Mouse (Mus musculus) frontal cortex, postnatal 36 days (tissue): ENCODE data around the gene Grin1.

Experiments used
- DNase-seq, 2 experiments: peaks; one replicate each; pipeline ENCODE4 v3.0.0; 2022; ENCODE audit warnings: low spot score in 2 of 2

Gene Grin1

DNA sequence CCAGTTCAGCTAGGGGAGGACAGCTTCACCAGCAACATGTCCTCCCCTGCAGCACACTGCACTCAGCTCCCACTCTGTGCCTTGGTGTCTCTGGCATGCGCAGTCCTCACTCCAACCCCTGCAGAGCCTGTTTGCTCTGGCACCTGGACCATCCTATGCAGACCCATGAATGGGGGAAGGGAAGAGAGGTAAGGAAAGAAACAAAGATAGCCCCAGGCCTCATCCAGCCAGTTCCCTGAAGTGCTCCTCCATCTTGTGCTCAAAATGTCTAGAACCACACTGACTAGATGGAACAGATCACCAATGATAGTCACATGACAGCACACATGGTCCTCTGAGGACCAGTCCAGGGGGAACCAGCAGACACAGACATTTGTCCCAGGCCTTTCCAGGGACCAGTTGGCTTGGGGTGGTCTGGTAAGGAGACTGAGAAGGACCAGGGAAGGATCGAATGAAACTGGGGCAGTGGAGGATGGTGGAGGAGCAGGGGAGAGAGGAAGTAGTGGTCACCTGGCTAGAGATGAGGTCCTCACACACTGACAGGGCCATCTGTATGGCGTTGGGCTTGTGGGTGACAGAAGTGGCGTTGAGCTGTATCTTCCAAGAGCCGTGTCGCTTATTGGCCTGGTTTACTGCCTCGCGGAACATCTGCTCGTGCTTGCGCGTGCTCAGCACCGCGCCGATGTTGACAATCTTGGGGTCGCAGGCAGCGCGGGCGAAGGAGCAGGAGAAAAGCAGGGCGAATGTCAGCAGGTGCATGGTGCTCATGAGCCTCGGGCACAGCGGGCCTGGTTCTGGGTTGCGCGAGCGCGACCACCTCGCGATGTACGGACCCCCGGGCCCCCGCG is 644 bp downstream of the Grin1 start:
- peak; percentile 66 to 68 for DNase-seq

DNA sequence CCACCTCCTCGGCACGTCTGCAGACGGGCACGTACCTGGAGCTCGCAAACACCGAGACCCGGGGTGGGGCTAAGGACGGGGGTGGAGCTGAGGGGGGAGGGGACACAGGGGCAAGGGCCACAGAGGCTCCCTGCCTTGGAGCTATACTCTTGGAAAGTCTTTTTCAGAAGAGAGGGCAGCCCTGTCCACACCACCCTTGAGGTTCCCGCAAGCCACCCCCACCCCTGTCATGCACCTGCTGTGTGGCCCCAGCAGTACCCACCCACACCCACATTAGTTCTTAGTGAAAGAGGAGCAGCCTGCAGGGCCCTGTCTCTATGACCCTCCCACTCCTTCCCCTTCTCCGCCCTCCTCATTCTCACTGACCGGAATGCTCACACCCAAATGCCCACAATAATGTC is 7.5 kb downstream of the Grin1 start:
- DNase-seq, result no peak

DNA sequence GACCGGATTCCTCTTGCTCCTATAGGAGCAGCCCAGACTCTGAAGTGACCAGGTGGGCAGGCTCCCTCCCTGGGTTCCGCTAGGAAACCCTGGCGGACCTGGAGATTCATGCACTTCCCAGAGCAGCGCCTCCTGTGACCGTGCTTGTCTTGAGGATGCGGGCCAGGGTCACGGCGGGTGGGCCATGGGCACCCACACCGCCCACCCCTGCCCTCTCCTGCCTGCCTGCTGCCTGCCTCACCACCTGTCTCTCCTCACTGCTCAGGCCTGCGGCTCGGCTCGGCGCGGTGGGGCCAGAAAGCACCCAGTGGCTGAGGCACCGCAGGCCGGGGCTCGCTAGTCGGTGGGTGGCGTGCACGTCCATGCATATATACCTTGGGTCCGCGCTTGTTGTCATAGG is 8.0 kb downstream of the Grin1 start:
- no peak for DNase-seq

DNA sequence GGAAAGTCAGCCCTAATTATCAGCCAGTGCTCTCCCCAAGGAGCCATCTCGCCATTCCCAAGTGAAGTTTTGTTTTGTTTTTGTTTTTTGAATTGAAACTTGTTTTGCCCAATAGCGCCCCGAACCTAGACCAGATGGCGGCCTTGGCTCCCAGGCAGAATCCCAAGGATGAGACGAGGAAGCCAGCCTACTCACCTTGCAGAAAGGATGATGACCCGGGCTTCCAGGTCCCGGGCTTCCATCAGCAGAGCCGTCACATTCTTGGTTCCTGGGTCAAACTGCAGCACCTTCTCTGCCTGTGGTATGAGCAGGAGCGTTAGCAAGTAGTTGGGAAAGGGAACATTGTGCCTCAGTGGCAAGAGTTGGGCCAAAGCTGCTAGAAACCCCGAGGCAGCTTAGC is 8.8 kb downstream of the Grin1 start:
- DNase-seq, result no peak

DNA sequence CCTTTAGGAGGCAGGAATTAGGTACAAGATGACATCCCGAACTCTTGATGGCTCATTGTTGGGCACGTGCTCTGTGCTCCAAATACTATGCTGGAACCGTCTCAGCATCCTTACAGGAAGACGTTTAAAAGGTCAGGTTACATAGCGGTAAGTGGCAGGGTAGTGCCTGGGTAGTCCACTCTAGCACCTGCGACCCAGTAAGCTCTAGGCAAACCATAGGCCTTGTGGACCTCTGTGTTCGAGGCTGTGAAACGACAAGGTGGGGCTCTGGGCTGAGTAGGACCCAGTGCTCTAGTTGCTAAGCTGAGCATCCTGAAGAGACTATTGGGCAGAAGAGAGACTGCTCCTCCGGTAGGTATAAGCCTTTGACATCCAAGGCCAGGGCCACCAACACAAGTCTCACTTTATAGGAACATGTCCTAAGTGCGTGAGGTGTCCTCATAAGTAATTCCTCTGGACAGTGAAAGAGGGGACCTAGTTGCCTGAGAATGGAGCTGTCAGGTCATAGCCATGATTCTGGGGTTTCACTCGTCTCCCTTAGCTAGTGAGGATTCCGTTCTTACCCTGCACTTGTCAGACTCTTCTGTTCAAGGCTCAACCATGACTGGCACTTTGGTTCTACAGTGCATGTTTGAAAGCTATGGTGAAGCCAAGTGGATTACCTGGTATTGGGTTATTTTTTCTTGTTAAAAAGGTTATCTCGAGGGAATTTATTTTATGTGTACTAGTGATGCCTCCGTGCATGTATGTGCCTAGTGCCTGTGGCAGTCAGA is 13.2 kb downstream of the Grin1 start:
- DNase-seq, result no peak

DNA sequence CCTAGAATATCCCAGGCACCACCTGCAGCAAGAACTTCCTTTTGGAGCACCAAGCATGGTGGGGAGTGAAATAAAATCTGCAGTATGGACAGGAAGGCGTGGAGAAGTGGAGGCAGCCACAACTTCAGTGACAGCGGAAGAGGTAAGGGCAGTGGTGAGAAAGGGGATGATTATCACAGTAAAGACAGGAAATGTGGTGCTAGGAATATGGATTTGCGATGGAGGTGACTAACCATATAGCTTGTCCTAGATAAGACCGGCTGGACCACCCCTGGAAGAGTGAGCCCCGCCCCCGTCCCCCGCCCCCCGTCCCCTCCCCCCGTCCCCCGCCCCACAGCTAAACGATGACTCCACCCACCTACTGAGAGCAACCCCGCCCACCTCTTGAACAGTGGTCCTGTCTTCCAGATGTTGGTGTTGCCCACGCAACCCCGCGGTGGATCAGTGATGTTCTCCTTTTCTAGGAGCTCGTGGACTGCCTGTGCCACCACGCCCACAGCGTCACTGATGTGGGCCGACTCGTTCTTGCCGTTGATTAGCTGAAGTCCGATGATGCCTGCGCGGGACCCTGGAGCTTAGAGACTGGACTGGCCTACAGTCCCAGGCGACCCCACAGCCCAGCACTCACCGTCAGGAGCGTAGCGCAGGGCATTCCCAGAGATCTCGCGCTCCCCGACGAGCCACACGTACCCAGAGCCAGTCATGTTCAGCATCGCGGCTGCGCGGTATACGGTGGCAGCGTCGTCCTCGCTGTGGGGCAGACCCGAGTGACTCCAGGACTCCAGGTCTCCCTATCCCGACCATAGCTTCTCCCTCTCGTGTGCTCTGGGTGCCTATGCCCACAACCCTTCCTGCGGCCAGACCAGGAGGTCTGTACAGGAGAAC is 14.1 kb downstream of the Grin1 start:
- no peak for DNase-seq

DNA sequence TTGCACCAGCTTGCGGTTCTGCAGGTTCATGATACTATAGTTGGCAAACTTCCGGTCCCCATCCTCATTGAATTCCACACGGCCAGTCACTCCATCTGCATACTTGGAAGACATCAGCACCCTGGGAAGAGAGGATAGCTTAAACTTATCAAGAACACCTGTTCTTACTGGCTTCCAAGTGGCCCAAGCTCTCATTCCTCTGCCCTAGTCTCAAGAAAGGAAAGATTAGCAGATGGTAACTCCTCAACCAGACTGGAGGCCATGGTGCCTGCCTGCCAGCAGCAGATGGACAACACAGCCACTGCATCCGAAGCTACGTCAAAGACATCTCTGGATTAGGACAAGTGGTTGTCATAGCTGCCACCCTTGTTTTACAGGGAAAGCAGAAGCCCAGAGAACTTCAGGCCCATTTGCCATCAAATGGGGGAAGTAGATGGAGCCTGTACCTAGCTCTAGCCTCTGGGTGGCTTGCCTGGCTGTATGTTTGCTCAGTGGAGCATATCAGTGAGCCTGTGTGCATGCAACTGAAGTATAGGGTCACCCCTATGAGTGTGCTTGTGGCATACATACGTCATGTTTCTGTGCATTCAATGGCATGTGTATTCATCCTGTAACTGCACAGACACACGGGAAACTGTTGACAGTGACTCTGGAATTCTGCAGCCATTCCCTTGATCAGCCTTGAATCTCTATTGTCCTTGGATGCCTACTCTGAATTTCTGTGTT is 14.9 kb downstream of the Grin1 start:
- no peak for DNase-seq

DNA sequence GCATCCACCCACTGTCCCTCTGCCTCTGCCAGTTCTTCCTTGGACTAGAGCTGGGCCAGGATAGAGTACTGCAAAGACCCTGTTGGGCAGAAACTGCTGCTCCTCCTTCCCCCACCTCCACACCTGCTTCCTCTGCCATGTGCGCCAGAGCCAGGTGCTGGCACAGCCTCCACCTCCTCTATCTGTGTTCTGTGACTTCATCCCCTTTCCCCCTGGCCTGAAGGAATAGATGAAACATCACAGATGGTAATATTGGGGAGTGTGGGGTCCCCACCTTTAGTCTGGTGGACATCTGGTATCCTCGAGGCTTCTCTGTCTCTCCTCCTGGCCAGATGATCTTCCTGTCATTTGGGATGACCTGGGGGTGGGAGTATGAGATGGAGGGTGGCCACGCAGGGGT is 15.5 kb downstream of the Grin1 start:
- DNase-seq, result no peak

DNA sequence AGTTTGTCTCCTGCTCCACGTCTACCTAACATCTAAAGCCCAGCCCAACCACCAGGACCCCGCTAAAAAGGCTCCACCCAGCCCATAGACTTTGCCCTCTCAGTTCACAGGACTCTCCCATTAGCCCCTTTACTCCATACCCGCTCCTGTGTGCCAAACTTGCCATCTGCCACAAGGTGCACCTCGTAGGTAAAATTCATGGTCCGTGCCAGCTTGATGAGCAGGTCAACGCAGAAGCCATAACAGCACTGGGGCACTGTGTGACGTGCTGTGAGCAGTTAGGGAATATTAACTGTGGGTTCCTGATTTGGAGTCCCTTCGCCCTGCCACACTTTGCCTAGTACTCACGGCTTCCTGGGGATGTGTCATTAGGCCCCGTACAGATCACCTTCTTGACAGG is 20.9 kb downstream of the Grin1 start:
- no peak for DNase-seq

DNA sequence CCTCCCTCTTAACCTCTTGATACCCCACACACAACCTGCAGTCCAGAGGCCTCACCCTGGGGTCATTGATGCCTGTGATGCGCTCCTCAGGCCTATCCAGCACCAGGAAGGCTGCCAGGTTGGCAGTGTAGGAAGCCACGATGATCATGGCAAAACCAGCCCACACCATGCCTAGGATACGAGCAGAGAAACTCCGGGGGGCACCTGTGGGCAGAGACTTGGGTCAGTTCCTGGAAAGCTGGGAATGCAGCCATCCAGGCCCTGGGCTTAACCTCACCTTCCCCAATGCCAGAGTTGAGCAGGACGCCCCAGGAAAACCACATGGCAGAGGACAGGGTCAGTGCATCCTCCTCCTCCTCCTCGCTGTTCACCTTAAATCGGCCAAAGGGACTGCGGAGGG is 21.9 kb downstream of the Grin1 start:
- DNase-seq, result no peak

DNA sequence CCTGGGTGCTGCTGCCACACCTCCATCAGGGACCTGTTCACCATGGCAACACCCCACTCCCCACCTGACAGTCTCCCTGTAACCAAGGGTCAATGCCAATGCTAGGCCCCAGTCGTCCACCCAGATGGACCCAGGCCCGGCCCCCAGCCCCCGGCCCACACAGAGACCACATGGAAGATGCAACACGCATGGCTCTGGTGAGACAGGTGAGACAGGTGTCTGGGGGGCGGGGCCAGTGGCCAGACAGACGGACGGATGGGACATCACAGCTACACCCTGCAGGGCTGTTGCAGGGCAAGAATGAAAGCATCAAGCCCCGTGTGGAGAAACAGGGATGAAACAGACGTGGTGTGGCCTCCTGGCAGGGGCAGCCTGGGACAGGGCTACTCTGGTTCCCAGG is 25.3 kb downstream of the Grin1 start:
- DNase-seq, result no peak

DNA sequence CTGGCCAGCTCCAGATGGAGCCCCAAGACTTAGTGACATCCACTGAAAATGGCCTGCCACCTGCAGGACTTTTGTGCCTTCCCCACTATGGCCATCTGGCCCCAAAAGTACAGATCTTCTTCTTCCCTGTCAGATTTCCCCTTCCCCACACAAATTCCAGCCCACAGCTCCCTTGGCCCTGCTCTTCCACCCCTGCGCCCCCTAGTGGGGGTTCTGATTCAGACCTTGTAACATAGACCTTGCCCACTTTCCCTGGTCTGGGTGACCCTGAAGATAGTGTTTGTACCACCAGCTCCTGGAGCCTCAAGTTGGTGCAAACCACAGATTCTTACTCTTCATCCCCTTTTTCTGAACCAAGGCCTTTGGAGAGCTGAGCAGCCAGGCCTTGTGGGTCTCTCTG is 26.1 kb downstream of the Grin1 start:
- DNase-seq, result peak in 1 of 2 experiments; percentile 71

DNA sequence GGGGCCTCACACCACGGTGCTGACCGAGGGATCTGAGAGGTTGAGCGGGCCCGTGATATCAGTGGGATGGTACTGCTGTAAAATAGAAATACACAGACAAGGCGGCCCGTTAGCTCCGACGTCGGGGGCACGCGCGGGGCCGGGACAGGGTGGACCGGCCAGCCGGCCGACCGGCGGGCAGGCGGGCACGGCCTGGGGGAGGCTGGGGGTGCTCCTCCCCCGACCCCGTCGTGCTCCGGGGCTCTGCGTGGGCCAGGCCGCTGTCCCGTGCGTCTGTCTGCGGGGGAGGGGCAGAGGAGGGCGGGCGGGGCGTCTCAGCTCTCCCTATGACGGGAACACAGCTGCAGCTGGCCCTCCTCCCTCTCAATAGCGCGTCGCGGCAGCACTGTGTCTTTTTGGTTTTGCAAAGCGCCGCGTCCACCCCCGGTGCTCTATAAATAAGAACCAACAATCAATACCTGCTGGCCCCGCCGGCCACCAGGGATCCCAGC is 26.9 kb downstream of the Grin1 start:
- peak in 1 of 2 experiments; percentile 57 for DNase-seq

DNA sequence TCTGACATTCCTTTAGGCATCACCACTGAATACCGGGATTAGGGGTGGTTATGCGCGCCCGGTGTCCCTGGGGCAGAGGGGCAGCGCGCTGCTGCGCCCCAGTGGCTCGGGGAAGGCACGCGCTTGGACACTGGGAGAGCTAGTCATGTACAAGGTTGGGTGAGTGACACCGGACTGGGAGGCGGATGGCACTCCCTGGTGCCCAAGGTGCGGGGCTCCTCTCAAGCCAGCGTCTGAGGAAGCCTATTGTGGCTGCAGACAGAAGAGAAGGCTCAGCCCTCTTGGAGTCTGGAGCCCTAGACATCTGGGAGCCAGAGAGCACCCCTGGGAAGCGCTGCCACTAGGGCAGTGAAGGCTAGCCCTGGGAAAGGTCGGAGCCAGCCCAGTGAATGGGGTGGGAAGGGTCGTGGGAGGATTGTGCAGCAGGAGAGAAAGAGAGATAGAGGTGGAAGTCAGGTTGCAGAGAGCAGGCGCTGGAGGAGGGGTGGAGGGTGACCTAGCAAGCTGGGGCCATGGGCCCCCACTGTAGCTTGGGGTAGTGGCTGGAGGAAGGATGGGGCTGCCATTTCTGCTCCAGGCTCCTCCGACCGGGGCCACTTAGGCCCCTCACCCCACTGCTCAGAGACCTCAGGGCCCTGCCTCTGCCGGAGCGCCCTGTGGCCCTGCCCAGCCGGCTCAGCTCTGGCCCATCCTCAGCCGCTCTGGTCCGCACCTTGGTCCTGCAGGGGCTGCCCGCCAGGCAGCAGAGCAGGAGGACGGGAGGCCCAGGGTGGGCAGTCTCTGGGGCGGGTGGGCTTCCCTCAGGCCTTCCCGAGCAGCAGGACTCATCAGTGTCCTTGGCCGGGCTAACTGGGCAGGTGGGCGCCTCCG is 27.6 kb downstream of the Grin1 start:
- DNase-seq, result no peak

DNA sequence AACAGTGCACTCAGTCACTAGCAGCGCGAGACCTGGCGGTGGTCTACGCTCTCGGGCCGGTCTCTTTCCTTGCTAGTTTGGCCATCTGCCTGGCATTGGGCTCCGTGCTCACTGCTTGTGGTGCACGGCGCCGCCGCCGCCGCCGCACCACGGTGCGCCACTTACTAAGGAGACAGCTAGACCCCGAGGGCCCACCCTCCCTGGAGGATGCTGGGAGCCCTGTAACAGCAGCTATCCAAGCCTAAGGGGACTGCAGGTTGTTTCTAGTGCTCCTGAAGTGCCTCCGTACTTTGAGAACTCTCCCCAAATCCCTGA is 28.2 kb downstream of the Grin1 start:
- DNase-seq, result peak in 1 of 2 experiments; percentile 36

DNA sequence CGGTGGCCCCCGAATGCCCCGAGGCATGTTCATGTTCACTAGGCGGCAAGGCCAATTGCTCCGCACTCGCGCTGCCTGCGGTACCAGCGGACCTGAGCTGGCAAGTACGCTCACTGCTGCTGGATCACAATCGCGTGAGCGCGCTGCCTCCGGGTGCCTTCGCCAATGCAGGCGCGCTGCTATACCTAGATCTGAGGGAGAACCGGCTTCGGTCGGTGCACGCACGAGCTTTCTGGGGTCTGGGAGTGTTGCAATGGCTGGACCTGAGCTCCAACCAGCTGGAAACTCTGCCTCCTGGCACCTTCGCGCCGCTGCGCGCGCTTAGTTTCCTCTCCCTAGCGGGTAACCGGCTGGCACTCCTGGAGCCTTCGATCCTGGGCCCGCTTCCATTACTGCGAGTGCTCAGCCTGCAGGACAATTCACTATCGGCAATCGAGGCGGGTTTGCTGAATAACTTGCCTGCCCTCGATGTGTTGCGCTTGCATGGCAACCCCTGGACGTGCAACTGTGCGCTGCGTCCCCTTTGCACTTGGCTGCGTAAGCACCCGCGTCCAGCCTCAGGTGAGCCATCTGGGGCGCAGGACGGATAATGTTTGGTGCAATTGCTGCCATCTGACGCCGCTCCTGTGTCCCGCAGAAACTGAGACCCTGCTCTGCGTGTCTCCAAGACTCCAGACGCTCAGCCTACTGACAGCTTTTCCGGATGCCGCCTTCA is 28.7 kb downstream of the Grin1 start:
- DNase-seq, result peak; percentile 75 to 80

DNA sequence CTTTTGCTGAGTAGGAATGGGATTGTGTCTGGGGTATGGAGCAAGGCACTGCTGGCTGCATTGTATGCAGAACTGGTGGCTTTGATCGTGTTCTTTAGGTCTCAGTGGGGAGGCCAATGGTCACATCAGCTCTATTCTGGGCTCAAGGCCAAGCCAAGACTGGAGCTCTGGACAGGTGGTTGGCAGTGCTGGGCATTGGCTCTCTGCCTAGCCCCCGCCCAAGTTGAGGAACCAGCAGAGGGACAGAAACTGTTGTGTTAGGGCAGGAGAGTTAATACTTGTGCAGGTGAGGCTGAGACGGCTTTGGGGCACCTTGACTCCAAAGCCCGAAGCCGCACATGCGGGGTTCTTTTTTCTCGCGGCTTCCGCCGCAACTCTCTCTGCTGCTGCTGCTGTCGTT is 29.3 kb downstream of the Grin1 start, which contains the start of gene Lrrc26:
Gene Lrrc26 (plus strand): TSS at position 265 of the 400 bp plus-strand sequence.
- DNase-seq, result no peak

DNA sequence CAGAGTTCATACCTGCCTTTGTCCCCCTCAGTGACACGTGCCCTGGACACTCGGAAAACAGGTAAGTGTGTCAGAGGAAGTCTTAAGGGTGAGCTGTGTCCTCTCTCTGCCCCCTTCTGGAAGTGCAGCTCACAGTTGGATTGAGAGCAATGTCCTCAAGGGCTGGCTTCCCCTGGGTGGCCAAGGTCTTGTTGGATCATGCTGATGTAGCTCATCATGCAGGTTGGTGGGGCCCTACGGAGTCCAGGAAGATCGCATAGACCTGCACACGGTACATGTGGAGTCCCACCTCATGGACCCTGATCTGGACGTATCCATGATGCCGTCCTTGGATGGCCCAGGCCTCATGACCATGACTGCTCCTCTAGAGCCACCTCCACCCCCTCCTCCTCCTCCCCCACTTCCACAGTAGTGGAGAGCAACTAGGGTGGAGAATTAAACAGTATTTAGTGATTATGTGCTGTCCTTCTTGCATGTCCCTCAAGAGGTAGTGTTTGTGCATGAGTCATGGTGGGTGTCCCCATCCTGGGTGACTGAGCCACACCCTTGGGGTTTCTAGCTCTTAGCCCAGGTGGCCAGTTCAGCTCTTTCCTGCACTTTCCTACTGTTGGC is 30.1 kb downstream of the Grin1 start:
- no peak for DNase-seq

DNA sequence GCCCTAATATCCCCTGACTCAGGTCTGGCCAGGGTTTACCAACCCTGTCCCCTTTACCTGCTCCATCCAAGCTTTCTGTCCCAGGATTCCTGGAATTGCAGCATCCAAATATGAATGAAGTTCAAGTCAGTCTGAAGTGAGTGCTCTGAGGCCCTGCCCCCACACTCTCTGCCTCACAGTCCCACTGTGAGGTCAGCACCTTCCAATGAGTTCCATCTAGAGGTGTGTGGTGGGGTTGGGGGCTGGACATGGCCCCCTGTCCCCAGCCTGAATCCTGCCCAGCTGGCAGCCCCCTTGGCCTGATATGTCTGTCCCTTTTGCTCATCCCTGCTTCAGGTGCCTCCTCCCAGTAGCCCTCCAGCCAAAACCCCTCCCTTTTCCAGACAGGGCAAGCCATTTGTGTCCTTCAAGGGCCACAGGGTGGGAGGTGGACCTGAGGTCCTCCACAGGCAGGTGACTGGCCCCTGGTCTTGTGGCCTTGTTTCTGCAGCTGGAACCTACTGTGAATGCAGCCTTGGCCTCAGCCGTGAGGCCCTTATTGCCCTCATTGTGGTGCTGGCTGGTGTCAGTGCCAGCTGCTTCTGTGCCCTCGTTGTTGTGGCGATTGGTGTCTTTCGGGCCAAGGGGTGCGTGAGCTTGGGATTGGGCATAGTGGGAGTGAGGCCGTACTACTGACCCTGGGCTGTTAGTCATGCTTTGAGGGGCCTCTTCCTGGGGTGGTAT is 30.9 kb downstream of the Grin1 start, which contains the start of gene Tmem210:
Gene Tmem210 (plus strand): TSS at position 219 of the 723 bp plus-strand sequence.
- no peak for DNase-seq
